Mouse (Mus musculus) right cerebral cortex, adult 2 months (tissue): ENCODE results near the gene Man2a1.
A peak's percentile ranks its signal among the peaks of the same experiment; 100 is the strongest.

ENCODE experiments used
- DNase-seq, 2 experiments: peaks; one replicate each; pipeline ENCODE4 v3.0.0; 2021 to 2022; ENCODE audit warnings: low spot score in 2 of 2

Man2a1 gene

GRCm38 (mm10) chr17:64600372-64601090 lies at the start of gene Man2a1:
Man2a1 (plus strand) TSS chr17:64600736.
- DNase-seq, result peak; percentile 80 to 88

GRCm38 (mm10) chr17:64553358-64553757 lies 47.2 kb upstream of the Man2a1 start:
- DNase-seq, result no peak

- no peak for DNase-seq
Observed at GRCm38 (mm10) chr17:64554901-64555300, 45.6 kb upstream of the Man2a1 start.

GRCm38 (mm10) chr17:64556661-64557445 lies 43.7 kb upstream of the Man2a1 start:
- DNase-seq, result no peak

GRCm38 (mm10) chr17:64558994-64559540 lies 41.5 kb upstream of the Man2a1 start:
- DNase-seq, result no peak

GRCm38 (mm10) chr17:64566435-64566834 lies 34.1 kb upstream of the Man2a1 start:
- no peak for DNase-seq

GRCm38 (mm10) chr17:64567546-64567945 lies 33.0 kb upstream of the Man2a1 start:
- no peak for DNase-seq

GRCm38 (mm10) chr17:64573981-64574380 lies 26.6 kb upstream of the Man2a1 start:
- DNase-seq, result no peak

GRCm38 (mm10) chr17:64575240-64575639 lies 25.3 kb upstream of the Man2a1 start:
- DNase-seq, result no peak

GRCm38 (mm10) chr17:64577485-64577884 lies 23.1 kb upstream of the Man2a1 start:
- DNase-seq, result no peak

- peak in 1 of 2 experiments; percentile 19 for DNase-seq
Observed at GRCm38 (mm10) chr17:64578346-64578745, 22.2 kb upstream of the Man2a1 start.

GRCm38 (mm10) chr17:64579696-64580095 lies 20.8 kb upstream of the Man2a1 start:
- peak; percentile 52 to 61 for DNase-seq

- no peak for DNase-seq
Observed at GRCm38 (mm10) chr17:64581133-64581532, 19.4 kb upstream of the Man2a1 start.

GRCm38 (mm10) chr17:64581962-64582361 lies 18.6 kb upstream of the Man2a1 start:
- DNase-seq, result peak in 1 of 2 experiments; percentile 11

- no peak for DNase-seq
Observed at GRCm38 (mm10) chr17:64590483-64590882, 10.1 kb upstream of the Man2a1 start.

GRCm38 (mm10) chr17:64591366-64591765 lies 9.2 kb upstream of the Man2a1 start:
- DNase-seq, result no peak

- DNase-seq, result no peak
Observed at GRCm38 (mm10) chr17:64592355-64592754, 8.2 kb upstream of the Man2a1 start.

- no peak for DNase-seq
Observed at GRCm38 (mm10) chr17:64592788-64593187, 7.7 kb upstream of the Man2a1 start.

- DNase-seq, result no peak
Observed at GRCm38 (mm10) chr17:64597770-64598169, 2.8 kb upstream of the Man2a1 start.

GRCm38 (mm10) chr17:64599916-64600315 lies 620 bp upstream of the Man2a1 start:
- peak in 1 of 2 experiments; percentile 53 for DNase-seq

GRCm38 (mm10) chr17:64601091-64601750 lies 685 bp downstream of the Man2a1 start:
- DNase-seq, result peak; percentile 29 to 40
